ENCODE assay signal across 11 mouse cellular contexts in genomic region chr4:140689873-140690655, GRCm38 (mm10). TPM values are rescaled to one million over a fixed set of nuclear protein-coding genes. Genes with fewer than 3 reads are reported as not detected.
DNase-seq lines count a peak whose midpoint lies in the region; ATAC-seq and TF ChIP-seq lines count a peak whose summit lies in the region.
"Had no signal": no experiment of that assay in that cellular context is flagged by ENCODE, and none has a peak within 500 bp of the region (broad histone marks: within the 10 kb centered on the region; RNA-seq: fewer than 3 reads in every experiment).

No protein-coding gene starts in this region.

- no peaks in the 10 kb centered on the region for H3K9me3 ChIP-seq in lung, postnatal 0 days (ENCODE audit: low read length)
- H3K9me3 ChIP-seq in ES-E14 (ENCODE audit: control insufficient read depth, insufficient read depth, low read depth, low read length) = no peaks in the 10 kb centered on the region
- H3K9me3 ChIP-seq in liver, embryonic 13.5 days (replicated peaks) = no peaks in the 10 kb centered on the region
- H3K9me3 ChIP-seq in hindbrain, postnatal 0 days (ENCODE audit: low read length) = no peaks in the 10 kb centered on the region
- H3K9me3 ChIP-seq: neural tube, embryonic 13.5 days had no signal

- no peak for TF ChIP-seq CTCF in lung, postnatal 0 days (IDR thresholded peaks at IDR 0.05)
- no peak for TF ChIP-seq CTCF in hindbrain, postnatal 0 days (IDR thresholded peaks at IDR 0.05; ENCODE audit: low read depth)

- in situ Hi-C loops in ES-E14 (cut with MboI; ENCODE audit: low sequenced_read_pairs in 2 of 2, unreplicated experiment in 2 of 2) = no loop called here

- H3K27me3 ChIP-seq in lung, postnatal 0 days (replicated peaks; ENCODE audit: insufficient read depth, low read length) = no peaks in the 10 kb centered on the region
- no peaks in the 10 kb centered on the region for H3K27me3 ChIP-seq in liver, embryonic 13.5 days
- H3K27me3 ChIP-seq in hindbrain, postnatal 0 days (ENCODE audit: insufficient read depth, low read length) = no peaks in the 10 kb centered on the region
- H3K27me3 ChIP-seq: neural tube, embryonic 13.5 days had no signal

- ATAC-seq in lung, postnatal 0 days = peak; percentile 32
- ATAC-seq in liver, embryonic 13.5 days (ENCODE audit: low read depth) = peak; percentile 83
- ATAC-seq in hindbrain, postnatal 0 days = no peak
- ATAC-seq: hindbrain, embryonic 16.5 days had no signal

- H3K9ac ChIP-seq in lung, postnatal 0 days (replicated peaks; ENCODE audit: low read depth) = no peak overlapping the region
- peak overlapping the region; percentile 62 for H3K9ac ChIP-seq in ES-E14 (ENCODE audit: insufficient read depth, low read depth, low read length, poor library complexity, severe bottlenecking)
- H3K9ac ChIP-seq in liver, embryonic 13.5 days = peak overlapping the region; percentile 51
- no peak overlapping the region for H3K9ac ChIP-seq in hindbrain, postnatal 0 days (replicated peaks; ENCODE audit: low read length)
- H3K9ac ChIP-seq: neural tube, embryonic 13.5 days had no signal

- no peaks in the 10 kb centered on the region for H3K36me3 ChIP-seq in lung, postnatal 0 days (ENCODE audit: insufficient read depth, low read length)
- no peaks in the 10 kb centered on the region for H3K36me3 ChIP-seq in ES-E14 (ENCODE audit: control insufficient read depth, insufficient read depth, low read length, poor library complexity, severe bottlenecking)
- H3K36me3 ChIP-seq in liver, embryonic 13.5 days = no peaks in the 10 kb centered on the region
- H3K36me3 ChIP-seq in hindbrain, postnatal 0 days (ENCODE audit: insufficient read depth, low read length) = no peaks in the 10 kb centered on the region
- H3K36me3 ChIP-seq: neural tube, embryonic 13.5 days had no signal

- no peak for TF ChIP-seq EP300 in lung, postnatal 0 days (IDR thresholded peaks at IDR 0.05)

- no peak overlapping the region for H3K27ac ChIP-seq in lung, postnatal 0 days (ENCODE audit: low read length)
- H3K27ac ChIP-seq in ES-E14 (ENCODE audit: insufficient read depth, low read depth, low read length, poor library complexity, severe bottlenecking) = peak overlapping the region; percentile 93
- peak overlapping the region; percentile 82 for H3K27ac ChIP-seq in liver, embryonic 13.5 days
- H3K27ac ChIP-seq in hindbrain, postnatal 0 days = no peak overlapping the region
- H3K27ac ChIP-seq: neural tube, embryonic 13.5 days had no signal

- 44% methylated on average over 16 of the region's 16 CpGs for WGBS in lung, postnatal 0 days
- WGBS in liver, embryonic 13.5 days (ENCODE audit: insufficient replicate concordance) = 45% methylated on average over 16 of the region's 16 CpGs
- WGBS in hindbrain, postnatal 0 days = 84% methylated on average over 16 of the region's 16 CpGs

- H3K4me1 ChIP-seq in lung, postnatal 0 days (ENCODE audit: insufficient read depth, low read depth, low read length) = no peaks in the 10 kb centered on the region
- peaks cover 5 to 17% of the 10 kb centered on the region in 2 experiments; a peak in 3 of 4 replicates for H3K4me1 ChIP-seq in ES-E14 (ENCODE audit: control insufficient read depth in 2 of 2, insufficient read depth in 2 of 2, low read length in 2 of 2, poor library complexity in 1 of 2)
- peaks cover 95% of the 10 kb centered on the region for H3K4me1 ChIP-seq in liver, embryonic 13.5 days (replicated peaks)
- H3K4me1 ChIP-seq in hindbrain, postnatal 0 days (ENCODE audit: insufficient read depth, low read length) = no peaks in the 10 kb centered on the region

- no peak overlapping the region for H3K4me3 ChIP-seq in lung, postnatal 0 days (ENCODE audit: low read depth, low read length)
- peak overlapping the region; percentile 14 to 55; a peak in 3 of 4 replicates for H3K4me3 ChIP-seq in ES-E14 (ENCODE audit: insufficient read depth in 1 of 2, low read depth in 1 of 2, low read length in 2 of 2, poor library complexity in 1 of 2, severe bottlenecking in 1 of 2)
- H3K4me3 ChIP-seq in liver, embryonic 13.5 days (replicated peaks) = 0 out of 2 replicates have a peak overlapping the region, but pooled peaks have one; percentile 14
- H3K4me3 ChIP-seq in hindbrain, postnatal 0 days (ENCODE audit: low read length) = no peak overlapping the region
- H3K4me3 ChIP-seq: neural tube, embryonic 13.5 days had no signal

- 0 out of 2 replicates have a peak overlapping the region, but pooled peaks have one; percentile 3 for H3K4me2 ChIP-seq in lung, postnatal 0 days (replicated peaks; ENCODE audit: low read depth, low read length)
- H3K4me2 ChIP-seq in liver, embryonic 13.5 days = peak overlapping the region; percentile 50
- H3K4me2 ChIP-seq in hindbrain, postnatal 0 days (ENCODE audit: low read depth, low read length) = no peak overlapping the region
- H3K4me2 ChIP-seq: neural tube, embryonic 13.5 days had no signal

- no peak for DNase-seq in lung, postnatal 0 days (ENCODE audit: low spot score)
- DNase-seq in lung, postnatal 4 days = no peak
- DNase-seq in ES-E14 (ENCODE audit: low read depth, low spot score) = no peak
- DNase-seq in liver, embryonic 13.5 days = peak; percentile 60
- peak; percentile 45 to 48 for DNase-seq in thymus, postnatal 10 days (ENCODE audit: low spot score in 2 of 2)
- DNase-seq in hindbrain, postnatal 0 days (ENCODE audit: low spot score) = no peak
- no peak for DNase-seq in right cerebral cortex, postnatal 14 days
- no peak for DNase-seq in layer of hippocampus, postnatal 36 days
- DNase-seq: gastrocnemius, postnatal 10 days had no signal

TF ChIP-seq in ES-E14, 5 proteins besides CTCF, POLR2A, EP300 and RAD21:
- no peak for TF ChIP-seq ZC3H11A (IDR thresholded peaks at IDR 0.05; ENCODE audit: borderline replicate concordance, low read depth, low read length)
- peak; percentile 70 for TF ChIP-seq MAFK (IDR thresholded peaks at IDR 0.05; ENCODE audit: insufficient read depth, low read depth, low read length)

RNA-seq across cellular contexts. Expression of gene Rcc2, which starts 10.3 kb away (rescaled TPM):
- 17.0 and 21.1 TPM in 2 replicates for polyA plus RNA-seq in lung, postnatal 0 days (2015; fragmentation: Nextera tagmentation; extraction: Ambion mirVana)
- total RNA-seq in ES-E14 (2012; rRNA removed) = 250 and 322 TPM in 2 replicates
- 20.6 and 25.7 TPM in 2 replicates for polyA plus RNA-seq in liver, embryonic 13.5 days (2015; fragmentation: Nextera tagmentation; extraction: Ambion mirVana)
- total RNA-seq in hindbrain, postnatal 0 days (2014; rRNA removed) = 58.3 and 60.3 TPM in 2 replicates
- 15.8 and 16.2 TPM in 2 replicates for polyA plus RNA-seq in hindbrain, postnatal 0 days (2015; fragmentation: Nextera tagmentation; extraction: Ambion mirVana)
- total RNA-seq in layer of hippocampus, postnatal 36 days (2021) = 10 to 100 TPM; 87.9 to 90.7 TPM

RNA-seq across cellular contexts. Expression of gene Arhgef10l, which starts 24.3 kb away (rescaled TPM):
- polyA plus RNA-seq in lung, postnatal 0 days (2015; fragmentation: Nextera tagmentation; extraction: Ambion mirVana) = 9.3 and 9.5 TPM in 2 replicates
- 14.8 and 20.0 TPM in 2 replicates for total RNA-seq in ES-E14 (2012; rRNA removed)
- polyA plus RNA-seq in liver, embryonic 13.5 days (2015; fragmentation: Nextera tagmentation; extraction: Ambion mirVana) = 2.6 and 2.7 TPM in 2 replicates
- total RNA-seq in hindbrain, postnatal 0 days (2014; rRNA removed) = 79.2 and 79.4 TPM in 2 replicates
- 22.5 and 22.6 TPM in 2 replicates for polyA plus RNA-seq in hindbrain, postnatal 0 days (2015; fragmentation: Nextera tagmentation; extraction: Ambion mirVana)
- total RNA-seq in layer of hippocampus, postnatal 36 days (2021) = 10 to 100 TPM; 41.7 to 43.9 TPM

RNA-seq across cellular contexts. Expression of gene Padi6, which starts 52.4 kb away (rescaled TPM):
- polyA plus RNA-seq in lung, postnatal 0 days (2015; fragmentation: Nextera tagmentation; extraction: Ambion mirVana) = 0.26 TPM in 1 of 2 replicates, not detected in the other
- 0.09 and 0.21 TPM in 2 replicates for total RNA-seq in ES-E14 (2012; rRNA removed)
- polyA plus RNA-seq in liver, embryonic 13.5 days (2015; fragmentation: Nextera tagmentation; extraction: Ambion mirVana) = not detected in 2 replicates
- 0.18 and 0.58 TPM in 2 replicates for total RNA-seq in hindbrain, postnatal 0 days (2014; rRNA removed)
- polyA plus RNA-seq in hindbrain, postnatal 0 days (2015; fragmentation: Nextera tagmentation; extraction: Ambion mirVana) = 0.11 and 0.16 TPM in 2 replicates
- total RNA-seq in layer of hippocampus, postnatal 36 days (2021) = not detected
- total RNA-seq: gastrocnemius, postnatal 10 days had no signal
- polyA plus RNA-seq: hindbrain, embryonic 16.5 days; neural tube, embryonic 13.5 days had no signal

Comparison
In these comparisons a context has a peak if more than half of its experiments do, and no peak if none do; other contexts are left out.
1. DNase-seq: peak in liver, embryonic 13.5 days (single experiment) and thymus, postnatal 10 days (2 of 2); none in lung, postnatal 0 days (single experiment), lung, postnatal 4 days (0 of 2), ES-E14 (single experiment), hindbrain, postnatal 0 days (single experiment), right cerebral cortex, postnatal 14 days (single experiment) and layer of hippocampus, postnatal 36 days (0 of 2).
2. H3K27ac ChIP-seq: peak in ES-E14 (single experiment) and liver, embryonic 13.5 days (single experiment); none in lung, postnatal 0 days (single experiment) and hindbrain, postnatal 0 days (single experiment).
3. H3K4me3 ChIP-seq: peak in ES-E14 (2 of 2) and liver, embryonic 13.5 days (single experiment); none in lung, postnatal 0 days (single experiment) and hindbrain, postnatal 0 days (single experiment).
4. H3K9ac ChIP-seq: peak in ES-E14 (single experiment) and liver, embryonic 13.5 days (single experiment); none in lung, postnatal 0 days (single experiment) and hindbrain, postnatal 0 days (single experiment).